Mouse (Mus musculus): Measurements from ENCODE around the gene Ppfia1. TPM values are rescaled to one million over a fixed set of nuclear protein-coding genes. Genes with fewer than 3 reads are reported as not detected.

Gene Ppfia1
- polyA plus RNA-seq, 1 experiment from 2014 or later: 41.3 TPM

GRCm38 (mm10) chr7:144432920-144433319 lies 120.6 kb downstream of the Ppfia1 start:
- no peak overlapping the region for H3K27ac ChIP-seq (replicated peaks; ENCODE audit: low read depth, low read length)
- WGBS: 78% methylated on average over 2 of the region's 2 CpGs
- H3K4me3 ChIP-seq (ENCODE audit: low read depth, low read length): no peak overlapping the region
- no peaks in the 10 kb centered on the region for H3K4me1 ChIP-seq (ENCODE audit: control insufficient read depth, insufficient read depth, low read length)
- DNase-seq (ENCODE audit: low spot score) (no peak), ATAC-seq (replicated peaks; ENCODE audit: insufficient number of reproducible peaks, low FRiP score, low TSS enrichment, low read depth) (no peak)
- H3K4me2 ChIP-seq (ENCODE audit: low read depth, low read length): no peak overlapping the region
- no peaks in the 10 kb centered on the region for H3K9me3 ChIP-seq (replicated peaks; ENCODE audit: control insufficient read depth, low read length)
- no peak overlapping the region for H3K9ac ChIP-seq (replicated peaks; ENCODE audit: low read length)
- peaks cover 10% of the 10 kb centered on the region for H3K36me3 ChIP-seq (replicated peaks; ENCODE audit: control insufficient read depth, insufficient read depth, low read depth, low read length)
- H3K27me3 ChIP-seq (ENCODE audit: control insufficient read depth, insufficient read depth, low read length): no peaks in the 10 kb centered on the region

- no peak for ATAC-seq (replicated peaks; ENCODE audit: insufficient number of reproducible peaks, low FRiP score, low TSS enrichment, low read depth)
- Histone ChIP-seq H3K4me1 (ENCODE audit: control insufficient read depth, insufficient read depth, low read length) (no peaks in the 10 kb centered on the region), H3K9ac (replicated peaks; ENCODE audit: low read length) (no peak overlapping the region), H3K36me3 (replicated peaks; ENCODE audit: control insufficient read depth, insufficient read depth, low read depth, low read length) (no peaks in the 10 kb centered on the region), H3K9me3 (replicated peaks; ENCODE audit: control insufficient read depth, low read length) (no peaks in the 10 kb centered on the region), H3K4me3 (ENCODE audit: low read depth, low read length) (no peak overlapping the region), H3K27ac (replicated peaks; ENCODE audit: low read depth, low read length) (no peak overlapping the region), H3K27me3 (ENCODE audit: control insufficient read depth, insufficient read depth, low read length) (no peaks in the 10 kb centered on the region), H3K4me2 (ENCODE audit: low read depth, low read length) (no peak overlapping the region)
- DNase-seq (ENCODE audit: low spot score): no peak
- 84% methylated on average over 3 of the region's 3 CpGs for WGBS
Observed at GRCm38 (mm10) chr7:144427460-144427859, 126.1 kb downstream of the Ppfia1 start.

Other genes starting within 250 kb of the Ppfia1 start
- gene Cttn, start 82.7 kb downstream of the Ppfia1 start, polyA plus RNA-seq (2014; fragmentation: Nextera tagmentation; extraction: Ambion mirVana): 162 and 169 TPM in 2 replicates
- gene Fadd, start 28.7 kb upstream of the Ppfia1 start, polyA plus RNA-seq (2014; fragmentation: Nextera tagmentation; extraction: Ambion mirVana): 10.6 and 11.2 TPM in 2 replicates
- 10.0 and 10.8 TPM in 2 replicates for gene Ano1, start 198.2 kb upstream of the Ppfia1 start, polyA plus RNA-seq (2014; fragmentation: Nextera tagmentation; extraction: Ambion mirVana)

All from embryonic facial prominence, embryonic 11.5 days (tissue).